In the genomic region with DNA sequence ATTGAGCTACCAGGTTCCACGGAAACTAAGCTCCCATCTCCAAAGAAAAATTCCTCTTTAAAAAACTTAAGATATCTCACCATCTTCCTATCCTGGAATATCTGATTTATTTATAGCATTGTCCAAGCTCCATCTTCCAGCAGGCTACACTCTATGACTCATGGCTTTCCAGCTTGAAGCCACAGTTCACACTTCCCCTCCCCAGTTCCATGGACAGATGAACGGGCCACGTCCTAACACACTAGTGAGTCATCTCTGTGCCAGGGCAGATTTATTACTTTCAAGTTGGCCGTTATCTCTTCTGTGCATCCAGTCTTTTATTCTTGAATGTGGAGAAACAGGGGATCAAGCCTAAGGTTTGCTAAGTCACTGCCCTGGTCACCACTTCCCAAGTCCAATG, we compare ENCODE assay signal across 12 mouse cellular contexts.
DNase-seq lines count a peak whose midpoint lies in the region.
"Had no signal": no experiment of that assay in that cellular context is flagged by ENCODE, and none has a peak within 500 bp of the region (broad histone marks: within the 10 kb centered on the region; RNA-seq: fewer than 3 reads in every experiment).

No protein-coding gene starts in this region.

- DNase-seq in frontal cortex, adult 2 months (ENCODE audit: extremely low spot score in 1 of 2, low spot score in 1 of 2): peak; percentile 11 to 57
- no peak for DNase-seq in frontal cortex, postnatal 25 days (ENCODE audit: low spot score in 2 of 2)
- peak; percentile 4 for DNase-seq in urinary bladder, postnatal 14 days (ENCODE audit: low spot score)
- DNase-seq in urinary bladder, adult 18-20 months (ENCODE audit: low spot score in 2 of 2): no peak
- DNase-seq in adrenal gland, postnatal 10 days: peak; percentile 48
- DNase-seq in kidney, postnatal 25 days: no peak
- DNase-seq in thymus, postnatal 25 days: no peak
- DNase-seq: cerebellum, postnatal 14 days; gastrocnemius, adult 2 months; heart, adult 11 months; heart, postnatal 36 days; kidney, adult 11 months had no signal

Comparison
In these comparisons a context has a peak if more than half of its experiments do, and no peak if none do; other contexts are left out.
1. DNase-seq: peak in frontal cortex, adult 2 months (2 of 2), urinary bladder, postnatal 14 days (single experiment) and adrenal gland, postnatal 10 days (single experiment); none in frontal cortex, postnatal 25 days (0 of 2), urinary bladder, adult 18-20 months (0 of 2), kidney, postnatal 25 days (0 of 2) and thymus, postnatal 25 days (single experiment).